Mouse (Mus musculus) heart, adult 2 months (tissue): Measurements from ENCODE around the gene Bmp8a.

ENCODE experiments used
- CTCF ChIP-seq: fragments of 200-600 bp; IDR thresholded peaks from 2 replicates; pipeline ENCODE4 v1.8.1; 2022; ENCODE audit warnings: antibody characterized with exemption, mild to moderate bottlenecking, moderate library complexity
- EP300 ChIP-seq: fragments of 200-500 bp; IDR thresholded peaks from 2 replicates; pipeline ENCODE4 v1.6.1; 2011; ENCODE audit warnings: low read depth, low read length, control low read depth; ENCODE audit not compliant: insufficient read depth
- POLR2A ChIP-seq: fragments of 200-500 bp; IDR thresholded peaks from 2 replicates; pipeline ENCODE4 v1.6.1; 2011; ENCODE audit warnings: mild to moderate bottlenecking, low read depth, low read length, control low read depth; ENCODE audit not compliant: insufficient read depth

GRCm38 (mm10) chr4:123297195-123297960, 45.7 kb downstream of the Bmp8a start:
- no peak for TF ChIP-seq EP300
- no peak for TF ChIP-seq POLR2A
- no peak for TF ChIP-seq CTCF
